Mouse (Mus musculus) mouse trophoblast stem cell (cell line): ENCODE data around the gene Ccdc85a.

Experiments
- in situ Hi-C, 2 experiments: fragments of 300-500 bp; cut with MseI, MboI; formaldehyde crosslinking; loops; 2 replicates in 1 of 2; 3 replicates in 1 of 2; pipeline ENCODE4 v1.15.1; 2025

Gene Ccdc85a

GRCm38 (mm10) chr11:28583911-28584434, at the start of gene Ccdc85a:
Gene Ccdc85a, minus strand, starts transcription at chr11:28584324.
- in situ Hi-C loops = loop anchor here (10.0 to 25.0 kb wide), 3 partner anchors 569 to 1372 kb away; no protein-coding TSS in a partner anchor

DNA sequence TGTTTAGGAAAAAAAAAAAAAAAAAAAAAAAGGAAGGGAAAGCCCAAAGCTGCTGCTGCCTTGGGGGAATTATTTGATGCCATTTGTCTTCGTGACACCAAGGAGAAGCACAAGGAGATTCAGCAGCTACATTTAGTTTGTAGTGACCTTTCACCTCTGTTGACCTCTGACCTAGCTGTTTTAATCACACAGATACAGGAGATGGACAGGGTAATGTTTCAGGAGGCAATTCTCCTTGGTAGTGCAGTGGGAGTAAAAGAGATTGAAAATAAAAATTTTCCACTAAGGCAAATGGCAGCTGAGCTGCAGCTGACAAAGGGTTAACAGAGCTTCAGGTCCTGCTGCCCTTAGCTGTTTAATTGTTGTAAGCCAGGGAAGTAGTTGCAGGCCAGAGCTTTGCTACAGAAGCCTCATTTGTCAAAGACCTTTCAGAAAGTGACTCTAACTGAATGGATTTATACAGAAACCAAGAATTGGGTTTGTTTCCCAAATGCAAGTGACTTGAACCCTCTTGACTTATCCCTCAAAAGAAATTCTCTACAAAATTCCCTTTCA, 49.5 kb upstream of the Ccdc85a start:
- in situ Hi-C loops = no loop called here

DNA sequence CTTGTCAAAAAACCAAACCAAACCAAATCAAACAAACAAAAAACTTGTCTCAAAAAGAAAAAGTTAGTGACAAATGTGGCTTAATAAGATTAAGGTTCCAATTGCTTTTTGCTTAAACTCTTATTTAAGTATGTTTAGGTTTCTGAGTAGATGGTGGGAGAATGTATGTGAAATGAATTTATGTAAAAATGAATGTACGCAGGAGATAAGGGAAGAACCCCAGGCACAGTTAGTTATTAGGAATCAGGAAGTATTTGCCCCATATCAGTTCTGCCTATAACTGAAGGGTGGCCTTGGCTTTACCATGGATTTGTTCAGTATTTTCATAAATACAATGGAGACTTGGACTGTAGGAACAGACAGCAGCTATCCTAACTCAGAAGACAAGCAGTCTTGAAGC, 49.0 kb upstream of the Ccdc85a start:
- in situ Hi-C loops = no loop called here

- in situ Hi-C loops = no loop called here
Measured at GRCm38 (mm10) chr11:28630771-28631170, 46.6 kb upstream of the Ccdc85a start.

DNA sequence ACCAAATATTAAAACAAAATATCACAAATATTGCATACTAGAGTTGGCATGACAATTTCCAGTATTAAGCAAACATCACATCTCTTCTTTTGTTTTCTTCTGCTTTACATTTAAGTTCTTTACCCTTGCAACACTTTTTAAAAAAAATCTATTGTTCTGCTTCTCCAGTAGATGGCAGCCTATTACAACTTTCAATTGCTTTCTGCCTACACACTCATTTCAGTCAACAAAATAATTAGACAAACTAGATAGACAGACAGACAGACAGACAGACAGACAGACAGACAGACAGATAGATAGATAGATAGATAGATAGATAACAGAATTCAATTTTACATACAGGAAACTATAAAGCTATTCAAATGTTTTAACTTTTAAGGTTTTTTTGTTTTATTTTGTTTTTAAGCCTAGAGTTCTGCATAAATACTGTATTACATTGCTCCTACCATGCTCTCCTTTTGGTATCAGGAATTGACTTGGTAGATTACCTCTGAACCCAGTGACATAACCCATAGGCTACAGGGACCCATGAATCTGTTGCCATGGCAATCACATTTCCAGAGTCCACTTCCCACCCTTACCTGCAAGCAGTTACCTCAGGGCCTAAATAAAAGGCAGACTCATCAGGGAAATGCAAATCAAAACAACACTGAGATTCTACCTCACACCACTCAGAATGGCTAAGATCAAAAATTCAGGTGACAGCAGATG, 26.8 kb upstream of the Ccdc85a start:
- in situ Hi-C loops = no loop called here

- in situ Hi-C loops = loop anchor here (10.0 to 25.0 kb wide), 3 partner anchors 569 to 1371 kb away; no protein-coding TSS in a partner anchor
Measured at GRCm38 (mm10) chr11:28583138-28583910, 800 bp downstream of the Ccdc85a start.

GRCm38 (mm10) chr11:28582218-28582617, 1.9 kb downstream of the Ccdc85a start:
- in situ Hi-C loops = loop anchor here (10.0 to 25.0 kb wide), 3 partner anchors 567 to 1370 kb away; no protein-coding TSS in a partner anchor

- in situ Hi-C loops = no loop called here
Measured at GRCm38 (mm10) chr11:28572423-28572822, 11.7 kb downstream of the Ccdc85a start.

DNA sequence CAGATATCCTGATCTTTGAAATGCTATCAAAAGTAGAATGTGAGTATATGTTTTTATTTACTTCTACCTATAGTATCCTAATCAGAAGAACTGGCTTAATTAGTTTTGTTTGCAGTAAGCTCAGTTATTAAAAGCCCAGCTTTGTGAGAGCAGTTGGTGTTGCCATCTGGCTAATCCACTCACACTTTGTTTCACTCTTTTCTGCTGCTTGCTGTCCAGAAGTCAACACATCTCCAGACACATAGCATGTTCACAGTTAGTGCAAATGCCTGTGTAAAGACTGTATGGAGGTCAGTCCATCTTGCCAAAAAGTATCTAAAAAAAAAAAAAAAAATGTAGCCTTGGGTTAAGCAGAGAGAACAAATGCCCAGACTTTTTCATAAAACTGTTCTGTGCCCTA, 27.7 kb downstream of the Ccdc85a start:
- in situ Hi-C loops = no loop called here

GRCm38 (mm10) chr11:28543429-28543828, 40.7 kb downstream of the Ccdc85a start:
- in situ Hi-C loops = no loop called here

DNA sequence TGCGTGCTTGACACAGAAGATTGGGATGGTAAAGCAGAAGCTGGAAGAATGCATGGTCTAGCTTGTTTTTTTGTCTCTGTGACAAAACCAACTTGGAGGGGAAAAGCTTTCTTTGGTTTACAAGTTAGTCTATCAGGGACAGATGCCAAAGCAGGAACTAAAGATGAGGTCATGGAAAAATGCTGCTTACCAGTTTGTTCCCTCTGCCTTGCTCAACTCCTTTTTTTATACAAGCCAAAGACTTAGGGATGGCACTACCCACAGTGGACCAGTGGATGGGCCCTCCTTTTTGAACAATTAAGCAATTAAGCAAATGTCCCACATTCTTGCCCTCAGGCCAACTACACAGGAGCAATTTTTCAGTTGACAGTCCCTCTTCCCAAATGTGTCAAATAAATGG, 42.8 kb downstream of the Ccdc85a start:
- in situ Hi-C loops = no loop called here

- in situ Hi-C loops = no loop called here
Measured at GRCm38 (mm10) chr11:28533286-28533685, 50.8 kb downstream of the Ccdc85a start.

DNA sequence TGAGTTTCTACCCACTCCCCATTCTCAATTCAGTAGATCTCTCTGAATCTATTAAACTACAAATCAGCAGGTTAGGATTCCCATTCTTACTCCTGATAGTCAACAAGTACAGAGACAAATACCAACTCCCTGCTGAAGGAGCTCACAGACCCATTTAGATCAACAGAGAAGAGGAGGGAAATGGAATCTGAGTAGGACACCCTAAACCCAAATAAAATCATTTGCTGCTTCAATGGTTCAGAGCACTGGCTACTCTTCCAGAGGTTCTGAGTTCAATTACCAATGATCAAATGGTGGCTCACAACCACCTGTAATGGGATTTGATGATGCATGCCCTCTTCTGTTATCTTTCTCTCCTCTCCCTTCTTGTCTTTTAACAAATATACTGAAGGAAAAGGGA, 82.9 kb downstream of the Ccdc85a start:
- in situ Hi-C loops = no loop called here

- in situ Hi-C loops = no loop called here
Measured at GRCm38 (mm10) chr11:28497034-28497433, 87.1 kb downstream of the Ccdc85a start.

GRCm38 (mm10) chr11:28493362-28493761, 90.8 kb downstream of the Ccdc85a start:
- in situ Hi-C loops = no loop called here

DNA sequence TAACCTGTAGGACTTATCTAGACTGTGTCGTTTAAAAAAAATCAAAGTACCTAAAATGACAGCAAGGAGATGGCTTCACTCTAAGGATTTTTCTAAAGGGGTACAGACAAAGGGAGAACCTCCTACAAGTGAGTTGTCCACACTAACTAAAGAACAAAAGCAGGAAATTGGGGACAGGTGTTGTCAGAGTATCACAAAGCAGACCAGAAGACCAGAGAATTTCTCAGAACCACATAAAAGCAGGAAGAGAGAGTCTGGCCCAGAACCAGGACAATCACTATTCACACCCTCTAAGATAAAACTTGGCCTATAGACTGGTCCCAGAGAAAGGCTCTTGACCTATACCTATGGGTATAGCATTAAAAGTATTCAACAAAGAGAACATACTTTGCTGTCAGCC, 92.8 kb downstream of the Ccdc85a start:
- in situ Hi-C loops = no loop called here

- in situ Hi-C loops = no loop called here
Measured at GRCm38 (mm10) chr11:28484083-28484729, 99.9 kb downstream of the Ccdc85a start.

DNA sequence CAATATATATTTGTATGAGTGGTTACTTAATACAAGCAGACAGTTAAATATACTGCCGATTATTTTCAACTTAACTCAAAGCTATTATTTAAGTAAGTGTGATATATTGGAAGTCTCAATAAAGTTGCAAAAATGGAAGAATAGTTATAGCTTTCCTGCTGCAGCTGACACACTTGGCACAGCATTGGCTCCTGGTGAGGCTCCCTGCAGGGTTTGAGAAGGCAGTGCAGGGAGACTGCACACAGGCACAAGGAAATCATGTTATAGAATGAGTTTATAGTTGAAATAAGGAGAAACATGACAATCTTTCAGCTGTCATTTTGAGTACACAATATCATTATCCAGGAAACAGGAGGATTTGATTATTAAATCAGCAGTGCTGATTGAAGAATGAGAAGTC, 107.0 kb downstream of the Ccdc85a start:
- in situ Hi-C loops = no loop called here

DNA sequence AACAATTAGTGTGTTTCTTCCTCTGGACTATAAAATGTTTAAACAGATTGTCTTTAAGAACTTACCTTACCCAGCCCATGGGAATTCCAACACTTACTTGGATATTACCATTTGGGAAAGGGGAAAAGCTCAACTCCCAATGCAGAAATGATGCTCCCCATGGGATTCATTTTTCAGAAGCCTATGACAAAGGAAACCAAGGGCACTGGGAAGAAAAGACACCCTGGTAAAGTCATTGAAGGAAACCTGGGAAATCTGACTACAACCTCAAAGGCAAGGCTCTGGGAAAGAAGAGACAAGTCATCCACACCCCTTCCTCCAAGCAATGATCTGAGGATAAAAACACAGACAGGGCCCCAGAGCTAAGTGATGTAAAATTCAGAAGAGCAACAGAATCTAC, 118.4 kb downstream of the Ccdc85a start:
- in situ Hi-C loops = no loop called here

DNA sequence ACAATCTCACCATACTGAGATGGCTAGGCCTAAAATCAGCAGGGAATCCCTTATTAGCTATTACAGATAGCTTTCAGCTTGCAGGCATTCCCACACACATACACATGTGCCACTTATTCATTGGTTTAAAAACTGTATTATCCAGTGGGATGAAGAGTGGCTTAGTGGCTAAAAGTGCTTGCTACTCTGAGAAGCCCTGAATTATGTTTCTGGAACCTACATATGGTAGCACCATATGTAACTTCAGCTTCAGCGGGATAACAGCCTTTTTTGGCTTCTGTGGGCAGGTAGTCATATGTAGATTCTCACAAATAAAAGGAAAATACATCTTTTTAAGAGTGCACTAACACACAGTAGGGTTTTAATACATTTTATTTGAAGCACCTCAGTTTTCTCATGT, 119.2 kb downstream of the Ccdc85a start:
- in situ Hi-C loops = no loop called here

- in situ Hi-C loops = no loop called here
Measured at GRCm38 (mm10) chr11:28459165-28459564, 125.0 kb downstream of the Ccdc85a start.

DNA sequence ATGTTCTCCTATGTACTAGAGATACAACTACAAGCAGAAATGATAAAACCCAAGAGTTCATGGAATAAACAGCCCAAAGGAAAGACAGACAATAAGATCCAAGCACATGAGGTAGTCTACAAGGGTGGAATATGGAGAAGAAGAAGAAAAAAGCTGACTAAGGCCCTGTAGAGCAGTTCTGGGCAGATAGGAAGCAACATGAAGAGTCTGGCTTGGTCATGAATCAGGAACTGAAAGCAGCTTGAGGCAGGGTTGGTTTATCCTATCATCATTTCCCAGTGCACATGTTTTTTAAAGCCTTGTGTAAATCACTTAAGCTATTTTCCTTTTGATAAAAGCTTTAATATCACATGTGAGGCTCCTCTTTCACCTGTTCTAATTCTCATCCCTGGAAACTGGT, 144.2 kb downstream of the Ccdc85a start:
- in situ Hi-C loops = no loop called here
